Mouse (Mus musculus): ENCODE data around the gene Nubp2.

DNA sequence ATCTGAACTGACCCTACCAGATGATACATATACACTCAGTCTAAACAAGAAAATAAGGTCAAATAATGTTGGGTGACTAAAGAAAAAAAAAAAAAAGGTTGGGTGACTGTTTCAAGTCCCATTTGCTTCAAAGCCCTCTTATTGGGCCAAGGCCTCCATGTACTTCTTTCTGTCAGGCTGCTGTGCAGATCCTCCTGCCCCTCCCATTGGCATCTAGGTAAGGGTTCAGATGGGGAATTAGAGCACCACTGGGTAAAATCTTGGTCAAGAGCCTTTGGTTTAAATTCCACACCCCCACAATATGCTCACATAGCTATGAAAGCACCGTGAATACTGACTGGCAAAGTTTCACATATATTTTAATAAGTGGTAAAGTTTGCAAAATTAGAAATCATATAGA, 37.1 kb upstream of the Nubp2 start:
- no peak for TF ChIP-seq EP300 (IDR thresholded peaks at IDR 0.05)
- no peak for TF ChIP-seq CTCF (IDR thresholded peaks at IDR 0.05)

Measured in lung, postnatal 0 days (tissue).